Mouse (Mus musculus): Measurements from ENCODE around the gene Fam167b.

Gene Fam167b

GRCm38 (mm10) chr4:129578466-129578865 lies at the start of gene Fam167b:
Gene Fam167b, minus strand, starts transcription at chr4:129578549.
- DNase-seq: no peak

GRCm38 (mm10) chr4:129626035-129626434 lies 47.7 kb upstream of the Fam167b start:
- no peak for DNase-seq

- no peak for DNase-seq
These were observed 47.1 kb upstream of the Fam167b start for GRCm38 (mm10) chr4:129625496-129625895.

- peak; percentile 82 for DNase-seq
These were observed 46.7 kb upstream of the Fam167b start for GRCm38 (mm10) chr4:129625029-129625370.

GRCm38 (mm10) chr4:129624281-129625028 lies 46.1 kb upstream of the Fam167b start:
- peak; percentile 94 for DNase-seq

- peak; percentile 78 for DNase-seq
These were observed 45.3 kb upstream of the Fam167b start, which contains the start of gene Ccdc28b for GRCm38 (mm10) chr4:129623681-129624091. Gene Ccdc28b, minus strand, starts transcription at chr4:129623947.

- no peak for DNase-seq
These were observed 44.6 kb upstream of the Fam167b start for GRCm38 (mm10) chr4:129622803-129623535.

- no peak for DNase-seq
These were observed 43.9 kb upstream of the Fam167b start for GRCm38 (mm10) chr4:129622120-129622802.

- DNase-seq: no peak
These were observed 43.0 kb upstream of the Fam167b start for GRCm38 (mm10) chr4:129621283-129621841.

GRCm38 (mm10) chr4:129620419-129621282 lies 42.3 kb upstream of the Fam167b start:
- no peak for DNase-seq

GRCm38 (mm10) chr4:129618786-129619691 lies 40.7 kb upstream of the Fam167b start, which contains the start of gene Iqcc:
Gene Iqcc, minus strand, starts transcription at chr4:129619099.
- DNase-seq: peak; percentile 95

GRCm38 (mm10) chr4:129618031-129618430 lies 39.7 kb upstream of the Fam167b start:
- DNase-seq: no peak

GRCm38 (mm10) chr4:129617121-129617641 lies 38.8 kb upstream of the Fam167b start:
- DNase-seq: no peak

GRCm38 (mm10) chr4:129616631-129617030 lies 38.3 kb upstream of the Fam167b start:
- no peak for DNase-seq

GRCm38 (mm10) chr4:129615801-129616290 lies 37.5 kb upstream of the Fam167b start:
- DNase-seq: no peak

GRCm38 (mm10) chr4:129614093-129614492 lies 35.7 kb upstream of the Fam167b start, which contains the start of gene Dcdc2b:
Gene Dcdc2b, minus strand, starts transcription at chr4:129614257.
- no peak for DNase-seq

- DNase-seq: no peak
These were observed 32.1 kb upstream of the Fam167b start for GRCm38 (mm10) chr4:129610472-129610871.

GRCm38 (mm10) chr4:129610026-129610425 lies 31.7 kb upstream of the Fam167b start:
- no peak for DNase-seq

GRCm38 (mm10) chr4:129609139-129609631 lies 30.8 kb upstream of the Fam167b start:
- no peak for DNase-seq

GRCm38 (mm10) chr4:129608426-129609025 lies 30.2 kb upstream of the Fam167b start:
- DNase-seq: peak; percentile 90
